In genomic region chr11:115234320-115235044, GRCm38 (mm10) we compare ENCODE assay signal across 12 mouse cellular contexts. TPM values are rescaled to one million over a fixed set of nuclear protein-coding genes. Genes with fewer than 3 reads are reported as not detected.
DNase-seq lines count a peak whose midpoint lies in the region; ATAC-seq lines count a peak whose summit lies in the region.
"Had no signal": no experiment of that assay in that cellular context is flagged by ENCODE, and none has a peak within 500 bp of the region (broad histone marks: within the 10 kb centered on the region; RNA-seq: fewer than 3 reads in every experiment).

No protein-coding gene starts in this region.

- H3K9ac ChIP-seq in hindbrain, embryonic 15.5 days = no peak overlapping the region

- peaks cover 53% of the 10 kb centered on the region for H3K27me3 ChIP-seq in heart, embryonic 10.5 days (ENCODE audit: insufficient read depth, poor library complexity, severe bottlenecking)
- 0 out of 2 replicates have a peak, but pooled peaks cover 11% of the 10 kb centered on the region for H3K27me3 ChIP-seq in hindbrain, embryonic 15.5 days

- 55% methylated on average over 15 of the region's 15 CpGs for WGBS in heart, embryonic 10.5 days
- 65% methylated on average over 15 of the region's 15 CpGs for WGBS in hindbrain, embryonic 15.5 days

- H3K4me1 ChIP-seq in heart, embryonic 10.5 days = peaks cover 87% of the 10 kb centered on the region
- H3K4me1 ChIP-seq in hindbrain, embryonic 15.5 days (replicated peaks) = peaks cover 54% of the 10 kb centered on the region

- 0 out of 2 replicates have a peak, but pooled peaks cover 9% of the 10 kb centered on the region for H3K36me3 ChIP-seq in heart, embryonic 10.5 days
- H3K36me3 ChIP-seq in hindbrain, embryonic 15.5 days = no peaks in the 10 kb centered on the region

- no peak overlapping the region for H3K4me2 ChIP-seq in hindbrain, embryonic 15.5 days

- no peak for DNase-seq in heart, embryonic 10.5 days (ENCODE audit: low spot score)
- no peak for DNase-seq in heart, postnatal 25 days (ENCODE audit: low spot score)
- DNase-seq in lung, postnatal 10 days = peak; percentile 43
- no peak for DNase-seq in lung, postnatal 25 days (ENCODE audit: low spot score)
- DNase-seq in adrenal gland, adult 8-10 months = peak; percentile 51
- no peak for DNase-seq in thymus, adult 18-20 months
- DNase-seq: kidney, adult 9 months had no signal

- no peaks in the 10 kb centered on the region for H3K9me3 ChIP-seq in heart, embryonic 10.5 days
- H3K9me3 ChIP-seq in hindbrain, embryonic 15.5 days = no peaks in the 10 kb centered on the region

- 0 out of 2 replicates have a peak, but pooled peaks have one; percentile 7 for ATAC-seq in hindbrain, embryonic 15.5 days (ENCODE audit: low FRiP score, low read depth)
- no peak for ATAC-seq in erythroid progenitor cell, adult 5-6 weeks (replicated peaks; ENCODE audit: low FRiP score, poor library complexity, severe bottlenecking)

- H3K27ac ChIP-seq in heart, embryonic 10.5 days = 0 out of 2 replicates have a peak overlapping the region, but pooled peaks have one; percentile 30
- H3K27ac ChIP-seq in hindbrain, embryonic 15.5 days (replicated peaks) = no peak overlapping the region
- H3K27ac ChIP-seq: macrophage had no signal

- intact Hi-C loops in heart, postnatal 25 days (cut with DNase I) = no loop called here

- H3K4me3 ChIP-seq in heart, embryonic 10.5 days = no peak overlapping the region
- no peak overlapping the region for H3K4me3 ChIP-seq in hindbrain, embryonic 15.5 days

RNA-seq across cellular contexts. Expression of gene Grin2c, which starts 32.6 kb away (rescaled TPM):
- polyA plus RNA-seq in heart, embryonic 10.5 days (2016; fragmentation: Nextera tagmentation; extraction: Ambion mirVana) = 0.23 and 0.65 TPM in 2 replicates
- total RNA-seq in heart, postnatal 25 days (2021) = under 1 TPM; 0.10 to 0.34 TPM
- 10 to 100 TPM in 2 of 4 experiments, 1 to 10 TPM in 2; 2.2 to 32.8 (median 13.6) TPM for total RNA-seq in adrenal gland, adult 8-10 months (2022)
- 0.64 and 0.73 TPM in 2 replicates for polyA plus RNA-seq in hindbrain, embryonic 15.5 days (2015; fragmentation: Nextera tagmentation; extraction: Ambion mirVana)
- not detected in 2 replicates for total RNA-seq in erythroid progenitor cell, adult 5-6 weeks (2015; ENCODE audit: low replicate concordance)
- total RNA-seq in erythroid progenitor cell, adult 5-6 weeks (2017; ENCODE audit: low replicate concordance) = not detected in 2 replicates
- total RNA-seq: common myeloid progenitor, adult 5-6 weeks had no signal
- polyA plus RNA-seq: forebrain, embryonic 11.5 days; macrophage had no signal

RNA-seq across cellular contexts. Expression of gene Fdxr, which starts 42.4 kb away (rescaled TPM):
- 14.3 and 16.5 TPM in 2 replicates for polyA plus RNA-seq in heart, embryonic 10.5 days (2016; fragmentation: Nextera tagmentation; extraction: Ambion mirVana)
- 1 to 10 TPM; 7.9 to 8.2 TPM for total RNA-seq in heart, postnatal 25 days (2021)
- total RNA-seq in adrenal gland, adult 8-10 months (2022) = 1,000 to 10,000 TPM; 1,501 to 2,268 (median 1,689) TPM
- polyA plus RNA-seq in hindbrain, embryonic 15.5 days (2015; fragmentation: Nextera tagmentation; extraction: Ambion mirVana) = 21.3 and 21.6 TPM in 2 replicates
- total RNA-seq in erythroid progenitor cell, adult 5-6 weeks (2015; ENCODE audit: low replicate concordance) = 1.3 and 16.6 TPM in 2 replicates
- 1.4 and 3.2 TPM in 2 replicates for total RNA-seq in erythroid progenitor cell, adult 5-6 weeks (2017; ENCODE audit: low replicate concordance)

RNA-seq across cellular contexts. Expression of gene Nat9, which starts 46.8 kb away (rescaled TPM):
- polyA plus RNA-seq in heart, embryonic 10.5 days (2016; fragmentation: Nextera tagmentation; extraction: Ambion mirVana) = 15.8 and 17.0 TPM in 2 replicates
- 10 to 100 TPM; 19.3 to 23.0 TPM for total RNA-seq in heart, postnatal 25 days (2021)
- 10 to 100 TPM; 29.0 to 32.1 (median 30.3) TPM for total RNA-seq in adrenal gland, adult 8-10 months (2022)
- polyA plus RNA-seq in hindbrain, embryonic 15.5 days (2015; fragmentation: Nextera tagmentation; extraction: Ambion mirVana) = 19.1 and 20.4 TPM in 2 replicates
- total RNA-seq in erythroid progenitor cell, adult 5-6 weeks (2015; ENCODE audit: low replicate concordance) = 9.2 and 11.2 TPM in 2 replicates
- 2.3 TPM in 1 of 2 replicates, not detected in the other for total RNA-seq in erythroid progenitor cell, adult 5-6 weeks (2017; ENCODE audit: low replicate concordance)

RNA-seq across cellular contexts. Expression of gene Tmem104, which starts 47.2 kb away (rescaled TPM):
- polyA plus RNA-seq in heart, embryonic 10.5 days (2016; fragmentation: Nextera tagmentation; extraction: Ambion mirVana) = 9.6 TPM in 2 replicates
- 10 to 100 TPM; 10.0 to 10.5 TPM for total RNA-seq in heart, postnatal 25 days (2021)
- total RNA-seq in adrenal gland, adult 8-10 months (2022) = 10 to 100 TPM; 24.8 to 34.0 (median 27.3) TPM
- polyA plus RNA-seq in hindbrain, embryonic 15.5 days (2015; fragmentation: Nextera tagmentation; extraction: Ambion mirVana) = 15.1 and 17.5 TPM in 2 replicates
- total RNA-seq in erythroid progenitor cell, adult 5-6 weeks (2015; ENCODE audit: low replicate concordance) = 5.0 and 6.3 TPM in 2 replicates
- total RNA-seq in erythroid progenitor cell, adult 5-6 weeks (2017; ENCODE audit: low replicate concordance) = 0.64 and 6.3 TPM in 2 replicates

Comparison
In these comparisons a context has a peak if more than half of its experiments do, and no peak if none do; other contexts are left out.
1. DNase-seq: peak in lung, postnatal 10 days (single experiment) and adrenal gland, adult 8-10 months (single experiment); none in heart, embryonic 10.5 days (single experiment), heart, postnatal 25 days (single experiment), lung, postnatal 25 days (single experiment) and thymus, adult 18-20 months (0 of 2).
2. RNA of gene Fdxr, which starts 42.4 kb away (total RNA-seq): 1,501 to 2,268 TPM in adrenal gland, adult 8-10 months; 7.9 to 8.2 TPM in heart, postnatal 25 days and 1.3 to 16.6 TPM in erythroid progenitor cell, adult 5-6 weeks; every median in the first group is over 10 times any median in the second.